Mouse (Mus musculus) layer of hippocampus, adult 9-11 months (tissue): ENCODE results near the gene Rnf216.

Experiments used
- DNase-seq: peaks from one replicate; pipeline ENCODE4 v3.0.0; 2022

The Rnf216 gene

DNA sequence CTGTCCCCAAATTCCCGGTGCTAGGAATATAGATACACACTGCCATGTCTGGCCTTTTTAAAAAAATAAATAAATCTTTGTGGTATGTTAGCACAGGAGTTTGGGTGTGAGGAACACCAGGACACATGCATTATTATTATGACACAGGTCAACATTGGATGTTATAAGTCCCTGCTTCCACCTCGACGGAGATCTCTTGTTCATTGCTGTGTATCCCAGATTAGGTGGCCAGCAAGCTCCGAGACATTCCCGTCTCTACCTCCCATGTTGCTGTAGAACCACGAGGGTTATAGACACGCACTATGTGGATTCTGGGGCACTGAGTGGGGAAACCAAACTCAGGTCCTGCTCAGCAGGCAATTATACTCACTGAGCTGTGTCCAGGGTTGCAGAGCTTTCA is 17.5 kb downstream of the Rnf216 start:
- no peak for DNase-seq

DNA sequence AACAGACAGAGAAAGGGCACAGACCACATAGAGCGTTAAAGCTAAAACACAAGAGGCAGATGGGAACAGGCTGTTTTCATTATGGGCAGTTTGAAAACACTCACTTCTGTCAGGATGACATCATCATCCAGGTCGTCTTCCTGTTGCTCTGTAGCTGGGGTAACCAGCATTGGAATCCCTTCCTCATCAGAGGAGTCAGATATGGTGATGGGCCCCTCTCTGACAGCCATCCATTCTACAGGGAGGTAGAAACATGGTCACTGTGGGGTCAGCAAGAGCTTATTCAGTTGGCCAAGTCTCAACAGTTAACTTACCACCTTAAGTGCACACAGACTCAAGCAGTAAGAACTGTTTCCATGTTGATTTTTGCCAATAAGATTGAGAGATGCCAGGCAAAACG is 19.9 kb downstream of the Rnf216 start:
- no peak for DNase-seq

DNA sequence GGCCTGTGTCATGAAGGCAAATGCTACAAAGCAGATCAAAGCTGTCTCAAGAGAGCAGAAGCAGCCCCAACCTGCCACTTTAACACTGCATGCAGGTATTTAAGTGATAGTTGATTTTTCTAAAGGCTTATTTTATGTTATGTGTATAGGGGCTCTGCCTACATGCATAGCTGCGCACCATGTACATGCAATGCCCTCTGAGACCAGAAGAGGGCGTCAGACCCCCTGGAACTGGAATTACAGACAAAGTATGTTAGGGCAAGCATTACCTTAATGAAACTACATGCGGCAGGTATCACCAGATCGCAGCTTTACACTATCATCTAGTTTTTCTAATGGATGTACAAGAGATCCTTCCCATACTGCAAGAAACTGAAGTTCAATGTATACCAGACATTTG is 27.9 kb downstream of the Rnf216 start:
- DNase-seq = no peak

DNA sequence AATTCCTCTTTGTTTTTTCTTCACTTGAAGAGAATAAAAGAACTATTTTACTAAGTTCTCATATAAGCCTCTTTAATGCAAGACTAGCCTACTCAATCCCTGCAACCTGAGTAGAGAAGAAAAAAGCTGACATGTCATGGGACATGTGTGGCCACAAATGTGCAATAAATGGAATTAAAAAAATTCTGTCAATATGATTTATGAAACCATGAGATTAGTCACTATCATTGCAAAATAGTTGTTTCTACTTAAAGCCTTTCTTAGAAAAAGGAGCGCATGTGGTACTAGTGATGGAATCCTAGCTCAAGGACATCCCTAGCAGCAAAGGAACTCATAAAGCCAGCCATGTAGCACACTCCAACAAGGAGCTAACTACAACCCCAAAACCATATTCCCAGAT is 33.0 kb downstream of the Rnf216 start:
- no peak for DNase-seq

DNA sequence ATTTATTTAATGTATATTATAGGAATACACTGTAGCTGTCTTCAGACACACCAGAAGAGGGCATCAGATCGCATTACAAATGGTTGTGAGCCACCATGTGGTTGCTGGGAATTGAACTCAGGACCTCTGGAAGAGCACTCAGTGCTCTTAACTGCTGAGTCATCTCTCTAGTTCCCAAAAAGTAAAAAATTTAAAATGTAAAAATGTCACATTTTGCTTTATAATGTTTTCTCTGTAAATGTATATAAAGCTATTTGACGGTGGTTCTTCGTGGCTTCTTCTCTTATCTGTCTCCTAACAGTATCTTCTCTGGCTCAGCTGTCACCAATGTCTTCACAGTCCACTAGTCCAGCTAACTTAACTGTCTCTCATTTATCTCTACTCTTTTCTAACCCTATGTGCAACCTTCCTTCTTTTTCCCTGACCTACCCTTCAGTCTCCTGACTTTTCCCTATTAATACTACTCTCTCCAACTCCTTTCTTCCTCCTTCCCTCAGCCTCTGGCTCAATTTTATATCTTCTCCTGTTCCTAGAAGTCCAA is 36.1 kb downstream of the Rnf216 start:
- DNase-seq = no peak

DNA sequence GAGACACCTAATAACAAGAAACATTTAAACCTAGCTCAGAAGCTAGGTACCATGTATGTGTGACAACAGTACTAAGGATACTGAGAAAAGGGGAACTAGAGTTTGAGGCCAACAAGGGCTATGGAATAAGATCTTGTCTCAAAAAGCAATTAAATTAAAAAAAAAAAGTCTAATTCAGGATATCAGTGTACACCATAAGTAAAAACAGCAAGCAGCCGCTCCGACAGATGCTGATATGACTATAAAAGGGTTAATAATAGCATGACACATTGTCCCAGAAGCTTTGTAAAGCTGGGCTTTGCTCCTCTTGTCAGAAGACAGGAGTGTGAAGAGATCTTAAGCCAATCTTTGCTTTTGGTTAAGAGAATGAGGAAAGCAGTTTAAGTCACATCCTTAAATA is 36.8 kb downstream of the Rnf216 start:
- no peak for DNase-seq

DNA sequence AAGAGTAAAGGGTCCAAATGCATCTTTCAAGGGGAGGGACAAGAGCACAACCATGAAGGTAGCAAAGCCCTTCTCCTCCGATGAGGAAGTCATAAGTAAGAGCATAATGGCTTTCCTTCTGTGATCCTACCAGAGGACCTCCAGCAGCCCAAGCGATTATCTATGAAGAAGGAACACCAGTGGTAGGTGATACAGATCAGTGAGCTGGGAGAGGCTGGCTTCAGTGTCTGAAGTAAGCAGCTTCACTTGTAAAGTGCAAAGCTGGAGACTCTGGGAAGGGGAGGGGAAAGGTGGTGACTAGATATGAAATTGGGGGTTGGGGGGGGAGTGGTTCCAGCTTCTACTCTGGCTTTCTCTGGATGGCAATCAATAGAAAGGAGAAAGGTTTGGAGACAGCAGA is 43.7 kb downstream of the Rnf216 start:
- no peak for DNase-seq

DNA sequence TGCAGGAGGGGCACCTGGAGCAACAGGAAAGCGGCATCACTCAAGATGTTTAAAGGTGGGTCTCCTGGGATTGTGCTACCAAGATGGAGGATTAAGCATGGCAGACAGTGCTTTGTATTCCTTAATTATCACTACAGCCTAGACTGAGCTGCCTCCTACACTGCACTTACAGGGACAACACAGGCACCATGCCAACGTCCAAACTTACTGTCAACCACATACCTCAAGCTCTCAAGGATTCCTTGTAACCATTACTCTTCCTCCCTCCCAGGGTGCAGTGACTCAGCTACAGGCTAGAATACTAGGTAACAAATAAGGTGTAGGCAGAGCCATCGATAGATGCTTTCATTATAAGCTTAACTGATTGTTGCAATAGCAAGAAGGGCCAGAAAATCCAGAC is 44.4 kb downstream of the Rnf216 start:
- no peak for DNase-seq

DNA sequence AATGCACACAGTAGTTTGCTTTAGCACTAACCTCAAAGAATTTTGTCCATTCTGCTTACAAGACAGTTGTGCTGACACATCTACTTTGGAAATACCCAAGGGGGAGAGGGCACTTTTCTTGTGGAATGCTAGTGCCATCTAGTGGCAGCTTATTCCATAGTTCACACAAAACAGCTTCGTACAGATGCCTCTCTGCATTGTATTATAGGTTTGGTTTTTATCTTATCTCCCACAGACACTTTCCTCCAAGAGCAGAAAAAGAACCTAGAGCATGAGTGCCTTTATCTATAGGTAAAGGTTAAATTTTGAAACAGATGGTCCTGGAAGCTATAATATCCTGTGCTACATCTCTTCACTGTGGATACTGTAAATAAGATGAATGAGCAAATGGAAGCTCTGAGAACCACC is 46.2 kb downstream of the Rnf216 start:
- DNase-seq = peak; percentile 75

DNA sequence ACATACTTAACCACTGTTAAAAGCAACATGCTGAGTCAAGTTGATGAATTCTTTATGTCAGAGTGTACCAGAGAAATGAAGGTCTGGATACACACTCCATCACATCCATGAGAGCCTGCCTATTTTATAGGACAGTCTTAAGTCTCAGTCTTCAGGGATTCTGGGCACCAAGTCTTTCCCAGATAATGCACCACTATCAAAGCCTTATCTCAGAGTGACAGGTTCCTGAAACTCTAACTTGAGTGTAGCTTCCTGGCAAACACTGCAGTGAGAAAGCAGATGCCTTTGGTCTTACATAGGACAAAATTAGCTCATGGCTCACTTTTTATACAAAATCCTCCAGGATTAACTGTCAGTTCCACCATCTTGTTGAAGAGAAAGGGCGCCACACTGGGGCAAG is 46.7 kb downstream of the Rnf216 start:
- DNase-seq = no peak

DNA sequence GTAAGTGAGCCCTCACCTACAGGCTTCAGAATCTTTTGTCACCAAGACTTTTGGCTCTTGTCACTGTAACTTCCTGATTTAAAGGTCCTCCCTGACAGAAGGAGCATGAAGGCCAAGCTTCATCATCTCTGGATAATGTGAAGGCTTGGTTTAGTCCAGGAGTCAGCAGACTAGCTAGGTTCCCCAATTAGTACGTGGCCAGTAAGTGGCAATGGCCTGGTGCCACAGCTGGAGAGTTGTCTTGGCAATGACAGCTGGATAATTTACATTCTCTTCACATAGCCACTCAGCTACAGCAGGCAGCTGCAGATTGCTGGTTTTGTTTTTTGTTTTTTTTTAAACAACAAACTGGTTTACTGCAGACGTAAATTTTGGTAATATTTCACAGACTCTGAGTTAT is 47.6 kb downstream of the Rnf216 start:
- DNase-seq = peak; percentile 62

DNA sequence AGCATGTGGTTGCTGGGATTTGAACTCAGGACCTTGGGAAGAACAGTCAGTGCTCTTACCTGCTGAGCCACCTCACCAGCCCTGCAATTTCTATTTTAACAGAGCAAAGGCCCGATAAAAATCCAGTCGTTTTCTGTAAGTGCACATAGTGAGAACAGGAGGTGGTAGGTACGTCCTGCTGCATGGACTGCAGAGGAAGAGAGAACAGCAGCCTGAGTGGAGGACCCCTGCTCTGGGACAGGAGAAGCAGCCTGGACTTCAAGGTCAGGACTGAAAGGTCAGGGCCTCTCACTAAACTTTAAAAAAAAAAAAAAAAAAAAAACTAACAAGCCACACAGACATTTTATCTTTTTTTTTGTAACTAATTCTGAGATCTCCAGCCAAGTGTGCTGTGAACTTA is 50.5 kb downstream of the Rnf216 start:
- no peak for DNase-seq

DNA sequence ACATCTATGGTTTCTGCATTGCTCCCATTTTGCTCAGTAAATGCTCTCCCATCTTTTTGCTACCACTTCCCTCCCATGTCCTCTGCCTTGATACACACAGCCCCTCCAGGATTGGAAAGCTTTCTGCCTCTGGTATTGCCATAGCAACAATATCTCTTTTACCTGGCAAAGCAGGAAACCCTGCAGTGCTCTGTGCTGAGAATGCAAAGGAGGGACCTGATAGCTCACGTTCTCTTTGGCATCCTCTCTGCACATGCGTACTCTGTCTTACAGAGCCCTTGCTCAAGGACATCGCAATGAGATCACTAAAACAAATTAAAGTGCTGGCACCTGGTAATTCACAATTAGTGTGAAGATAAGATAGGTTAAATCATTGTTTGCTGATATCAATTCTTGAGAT is 51.3 kb downstream of the Rnf216 start:
- no peak for DNase-seq

DNA sequence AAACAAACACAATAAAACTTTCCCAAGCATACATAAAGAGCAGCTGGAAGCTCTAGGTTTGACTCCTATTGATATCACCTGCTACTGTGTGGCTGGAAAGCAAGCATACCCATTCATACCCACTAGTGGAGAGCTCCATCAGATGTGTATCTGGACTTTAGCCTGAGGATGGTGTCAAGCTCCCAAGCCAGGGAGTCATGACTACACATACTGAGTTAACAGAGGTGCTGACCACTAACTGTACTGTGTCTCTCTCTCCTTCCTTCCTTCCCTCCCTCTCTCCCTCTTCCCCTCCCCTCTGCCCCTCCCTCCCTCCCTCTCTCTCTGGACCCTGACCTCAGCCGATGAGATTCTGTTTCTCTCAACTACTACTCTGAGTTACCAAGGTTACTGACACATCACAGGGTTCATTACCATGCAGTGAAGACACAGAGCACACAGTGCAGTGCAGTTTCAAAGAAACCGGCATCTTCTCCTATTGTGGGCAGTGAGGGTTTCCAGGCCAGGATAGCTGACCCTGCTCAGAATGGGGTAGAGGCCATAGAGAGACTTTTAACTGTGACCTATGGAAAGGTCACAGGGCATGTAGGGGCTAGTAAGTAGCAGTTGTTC is 51.9 kb downstream of the Rnf216 start:
- DNase-seq = no peak

DNA sequence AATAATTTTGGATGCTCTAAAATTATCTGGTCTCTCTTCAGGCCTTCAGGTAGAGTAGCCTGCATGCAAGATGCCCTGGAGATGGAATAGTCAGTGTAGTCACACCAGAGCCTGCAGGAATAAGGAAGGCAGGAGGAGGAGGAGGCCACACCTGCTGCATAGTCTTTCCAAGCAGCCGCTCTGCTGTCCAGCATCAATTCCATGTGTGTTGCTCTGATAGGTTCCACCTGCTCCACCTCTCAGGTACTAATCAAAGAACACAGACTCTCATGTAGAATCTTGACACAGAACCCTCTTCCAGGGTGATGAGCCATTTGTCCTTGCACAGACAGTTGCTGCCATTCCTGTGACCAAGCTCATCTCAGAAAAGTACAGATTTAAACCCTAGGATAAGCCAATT is 52.8 kb downstream of the Rnf216 start:
- no peak for DNase-seq

DNA sequence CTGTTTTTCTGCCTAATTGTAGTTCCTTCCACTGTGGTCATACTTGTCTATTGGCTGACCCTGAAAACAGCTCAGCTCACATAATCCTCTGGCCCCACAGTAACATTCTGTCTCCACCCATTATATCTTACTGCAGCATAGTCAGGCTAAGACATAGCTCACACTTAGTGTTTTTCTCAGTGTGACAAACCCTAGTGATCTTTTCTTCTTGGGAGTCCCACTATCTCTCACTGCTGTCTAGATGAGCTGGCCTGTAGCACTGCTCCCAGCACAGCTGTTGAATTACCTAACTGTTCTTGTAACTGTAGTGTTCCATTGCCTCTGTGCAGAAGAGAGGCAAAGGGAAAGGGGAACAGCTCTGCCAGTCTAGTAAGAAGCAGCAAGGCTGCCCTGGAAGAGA is 53.6 kb downstream of the Rnf216 start:
- no peak for DNase-seq

DNA sequence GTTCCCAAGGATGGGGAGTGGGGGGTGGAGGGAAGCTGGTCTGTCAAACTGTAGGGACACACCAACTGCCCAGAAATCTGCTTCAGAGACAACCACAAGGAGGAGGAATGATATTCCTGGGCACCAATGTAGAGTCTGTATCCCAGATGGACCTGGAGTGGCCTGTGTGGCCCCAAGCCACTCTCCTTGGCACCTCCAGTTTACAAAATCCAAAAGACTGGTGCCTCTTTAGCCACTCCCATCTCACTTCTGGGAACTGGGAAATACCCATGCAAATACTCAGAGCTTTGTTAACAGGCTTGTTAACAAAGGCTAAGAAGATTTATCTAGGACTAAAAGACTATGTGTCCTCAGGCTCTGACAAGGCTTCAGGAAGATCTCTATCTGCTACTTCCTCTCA is 54.1 kb downstream of the Rnf216 start:
- no peak for DNase-seq

DNA sequence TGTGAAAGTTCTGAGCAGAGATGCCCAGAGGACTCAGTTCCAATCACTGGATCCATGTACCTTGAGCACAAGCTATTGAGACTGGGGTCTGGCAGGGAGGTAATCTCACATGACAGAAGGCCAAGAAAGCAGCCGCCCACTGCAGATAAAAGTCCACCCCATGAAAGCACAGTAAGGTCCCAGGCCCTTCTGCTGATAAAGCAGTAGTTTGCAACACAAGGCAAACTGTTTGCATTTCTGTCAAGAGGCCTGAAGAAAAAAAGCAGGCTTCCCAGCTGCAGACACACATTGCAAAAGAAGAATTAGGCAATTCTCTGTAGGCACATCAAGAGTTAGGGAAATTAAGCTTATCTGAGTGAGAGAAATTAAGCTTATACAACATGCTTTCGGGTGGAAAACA is 54.6 kb downstream of the Rnf216 start:
- no peak for DNase-seq

DNA sequence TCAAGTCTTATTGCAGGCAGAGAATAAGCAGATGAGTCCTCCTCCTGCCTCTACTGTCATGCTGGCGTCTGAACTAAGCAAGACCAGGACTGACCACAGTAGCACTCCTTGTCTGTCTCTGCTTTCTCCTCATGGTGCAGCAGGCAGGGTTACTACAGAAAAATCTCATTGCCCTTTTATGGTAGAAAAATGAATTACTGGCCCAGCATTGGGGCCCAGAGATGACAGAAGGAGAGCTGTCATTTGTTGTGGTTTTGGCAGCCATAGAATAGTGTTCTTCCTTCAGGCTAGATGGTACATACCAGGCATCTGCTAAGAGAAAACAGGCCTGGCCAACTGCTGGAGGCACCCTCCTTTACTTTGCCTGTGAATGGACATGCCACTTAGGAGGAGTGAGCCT is 55.0 kb downstream of the Rnf216 start:
- no peak for DNase-seq

DNA sequence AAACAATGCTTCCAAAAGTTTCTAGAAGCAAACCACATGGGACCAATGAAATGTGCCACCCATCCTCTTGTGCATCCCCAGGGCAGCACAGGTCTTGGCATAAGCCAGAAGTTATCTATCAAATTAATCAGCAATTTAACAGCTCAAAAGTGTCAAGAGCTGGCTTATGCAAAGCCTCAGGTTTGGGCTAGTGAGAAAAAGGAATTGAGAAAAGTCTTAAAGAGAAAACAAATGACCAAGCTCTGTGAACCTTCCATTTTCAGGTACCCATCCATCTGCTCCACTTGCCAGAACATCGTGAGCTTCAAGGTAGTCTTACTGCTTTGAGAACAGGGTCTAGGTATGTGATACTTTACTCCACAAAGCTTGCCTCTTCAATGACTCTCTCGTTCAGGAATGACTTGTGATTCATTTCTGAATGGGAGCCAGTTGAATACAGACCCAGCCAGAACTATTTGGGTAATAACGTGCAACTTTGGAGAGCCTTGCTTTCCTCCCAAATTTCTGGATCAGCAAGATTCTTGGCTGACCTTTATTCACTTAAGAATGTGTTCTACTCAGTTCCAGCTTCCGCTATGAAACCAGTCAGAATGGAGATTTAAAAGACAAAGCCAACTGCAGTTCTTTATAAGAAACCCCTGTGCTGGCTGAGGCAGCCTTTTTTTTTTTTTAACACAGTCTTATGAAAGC is 56.5 kb downstream of the Rnf216 start:
- DNase-seq = no peak

DNA sequence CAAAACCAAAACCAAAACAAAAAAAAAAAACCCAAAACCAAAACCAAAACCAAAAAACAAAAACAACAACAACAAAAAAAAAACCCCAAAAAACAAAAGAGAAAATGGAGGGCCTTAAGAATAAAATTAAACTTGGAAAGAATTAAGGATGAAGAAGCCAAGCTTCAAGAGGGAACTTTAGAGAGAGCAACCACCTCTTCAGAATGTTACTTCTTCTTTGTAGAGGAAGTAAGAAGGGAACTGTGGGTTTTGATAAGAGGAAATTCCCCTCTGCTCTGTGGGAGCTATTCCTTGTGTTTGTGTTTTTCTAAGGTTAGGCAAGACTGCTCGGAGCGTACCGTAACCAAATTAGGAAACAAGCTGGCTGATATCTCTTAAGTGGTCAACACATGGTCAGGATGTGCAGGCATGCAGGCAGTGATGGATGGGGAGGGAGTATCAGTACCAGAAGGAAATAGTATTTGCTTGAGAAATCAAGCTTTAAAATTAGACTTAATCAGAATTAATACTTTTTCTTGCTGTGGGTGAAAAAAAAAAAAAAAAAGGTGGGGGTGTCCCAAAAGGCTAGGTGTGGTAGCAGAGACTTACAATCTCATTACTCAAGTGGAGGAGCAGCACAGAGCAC is 57.2 kb downstream of the Rnf216 start:
- DNase-seq = peak; percentile 86

DNA sequence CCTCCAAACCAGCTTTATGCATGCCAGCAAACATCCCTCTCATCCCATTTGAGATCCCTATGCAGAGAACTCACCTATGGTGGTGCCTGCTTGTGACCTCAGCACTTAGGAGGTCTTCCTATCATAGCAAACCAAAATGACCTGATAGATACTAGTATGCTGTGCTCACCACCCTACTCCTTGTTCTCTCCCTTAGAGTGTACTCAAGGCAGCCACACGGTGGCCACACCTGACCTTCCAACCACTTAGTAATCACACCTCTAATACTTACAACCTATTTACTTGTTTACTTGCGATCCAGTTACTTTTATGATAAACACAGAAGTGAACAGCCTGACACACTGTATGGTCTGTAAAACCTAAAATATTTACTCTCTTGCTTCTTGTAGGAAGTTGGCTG is 58.1 kb downstream of the Rnf216 start:
- DNase-seq = no peak

DNA sequence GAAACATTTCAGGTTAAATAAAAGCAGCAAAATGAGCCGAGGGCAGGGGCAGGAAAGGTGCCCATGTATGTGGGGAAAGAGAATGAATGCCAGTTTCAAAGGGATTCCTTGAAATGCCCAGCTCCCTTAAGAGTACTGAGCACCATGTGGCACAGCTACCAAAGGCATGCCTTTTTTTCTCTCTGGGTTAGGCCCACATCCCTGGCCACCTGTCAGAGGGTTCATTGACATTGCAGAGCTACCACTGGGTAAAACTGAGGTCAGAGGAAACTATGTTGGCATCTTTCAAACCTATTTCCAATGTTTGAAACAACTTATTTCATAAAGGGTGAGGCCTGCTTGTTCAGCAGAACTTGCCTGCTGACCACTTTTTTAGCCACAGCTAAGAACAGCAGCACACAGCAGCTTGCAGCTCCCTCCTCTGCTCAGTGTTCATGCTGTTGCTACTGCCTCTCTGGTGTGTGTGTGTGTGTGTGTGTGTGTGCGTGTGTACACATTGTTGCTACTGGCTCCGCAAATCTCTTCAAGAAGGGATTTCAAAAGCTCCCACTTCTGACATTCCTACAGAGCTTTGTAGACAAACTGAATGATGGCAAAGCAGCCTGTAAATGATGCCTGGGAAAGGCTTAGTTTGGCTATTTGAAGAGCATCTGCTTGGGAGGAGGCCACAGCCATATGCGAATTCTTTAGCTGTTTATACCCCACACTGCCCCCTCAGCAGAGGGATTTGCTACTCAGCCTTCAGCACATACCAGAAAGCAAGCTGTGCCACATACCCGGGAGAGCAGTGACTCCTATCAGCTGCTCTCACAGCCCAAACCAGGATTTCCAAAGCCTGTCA is 59.4 kb downstream of the Rnf216 start:
- peak; percentile 85 for DNase-seq

DNA sequence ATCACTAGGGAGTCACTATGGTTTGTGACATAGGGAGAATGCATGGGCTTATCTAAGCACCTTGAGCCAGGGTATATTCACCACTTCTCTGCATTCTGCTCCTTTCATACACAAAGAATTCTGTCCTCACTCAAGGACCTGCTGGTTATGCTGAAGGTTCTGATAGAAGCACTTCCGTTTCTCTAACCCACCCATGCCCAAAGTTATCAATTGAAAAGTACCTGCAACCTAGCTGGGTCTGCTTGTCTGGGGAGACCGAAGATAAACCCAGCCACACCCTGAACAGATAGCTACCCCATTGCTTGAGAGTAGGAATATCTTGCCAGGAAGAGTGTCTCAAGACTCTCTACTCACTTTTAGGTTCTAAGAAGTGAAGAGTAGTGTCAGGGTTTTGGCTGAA is 60.1 kb downstream of the Rnf216 start:
- DNase-seq = no peak
